Mouse (Mus musculus): ENCODE results near the gene Zmiz1. TPM values are rescaled to one million over a fixed set of nuclear protein-coding genes. Genes with fewer than 3 reads are reported as not detected.

Zmiz1 gene
- polyA plus RNA-seq, 1 experiment = 22.5 TPM

- no peaks in the 10 kb centered on the region for H3K36me3 ChIP-seq (ENCODE audit: control insufficient read depth, insufficient read depth, low read length, poor library complexity, severe bottlenecking)
- no peak overlapping the region for H3K9ac ChIP-seq (ENCODE audit: low read depth, poor library complexity, severe bottlenecking)
- H3K4me1 ChIP-seq (ENCODE audit: control insufficient read depth, insufficient read depth, low read length) = peaks cover 8% of the 10 kb centered on the region
- no peak overlapping the region for H3K27ac ChIP-seq (ENCODE audit: insufficient read depth, low read length)
- TF ChIP-seq POLR2A (IDR thresholded peaks at IDR 0.05; ENCODE audit: insufficient read depth, low read length) (no peak), EP300 (IDR thresholded peaks at IDR 0.05; ENCODE audit: insufficient read depth, low read depth, low read length) (no peak), CTCF (IDR thresholded peaks at IDR 0.05; ENCODE audit: low read depth, low read length) (no peak)
- H3K9me3 ChIP-seq (replicated peaks; ENCODE audit: control insufficient read depth, insufficient read depth, low read length, poor library complexity, severe bottlenecking) = no peaks in the 10 kb centered on the region
- H3K4me3 ChIP-seq (ENCODE audit: low read depth, low read length) = no peak overlapping the region
- H3K27me3 ChIP-seq (ENCODE audit: control insufficient read depth, insufficient read depth, low read length, poor library complexity, severe bottlenecking) = no peaks in the 10 kb centered on the region
These were observed 172.5 kb downstream of the Zmiz1 start for GRCm38 (mm10) chr14:25631481-25631880.

- Histone ChIP-seq H3K9ac (ENCODE audit: low read depth, poor library complexity, severe bottlenecking) (no peak overlapping the region), H3K4me3 (ENCODE audit: low read depth, low read length) (no peak overlapping the region), H3K27ac (ENCODE audit: insufficient read depth, low read length) (no peak overlapping the region), H3K27me3 (ENCODE audit: control insufficient read depth, insufficient read depth, low read length, poor library complexity, severe bottlenecking) (no peaks in the 10 kb centered on the region), H3K36me3 (ENCODE audit: control insufficient read depth, insufficient read depth, low read length, poor library complexity, severe bottlenecking) (no peaks in the 10 kb centered on the region), H3K9me3 (replicated peaks; ENCODE audit: control insufficient read depth, insufficient read depth, low read length, poor library complexity, severe bottlenecking) (no peaks in the 10 kb centered on the region), H3K4me1 (ENCODE audit: control insufficient read depth, insufficient read depth, low read length) (peaks cover 6% of the 10 kb centered on the region)
- TF ChIP-seq CTCF (IDR thresholded peaks at IDR 0.05; ENCODE audit: low read depth, low read length) = no peak
- TF ChIP-seq EP300 (IDR thresholded peaks at IDR 0.05; ENCODE audit: insufficient read depth, low read depth, low read length) = no peak
- no peak for TF ChIP-seq POLR2A (IDR thresholded peaks at IDR 0.05; ENCODE audit: insufficient read depth, low read length)
These were observed 174.7 kb downstream of the Zmiz1 start for GRCm38 (mm10) chr14:25633539-25634300.

- no peak overlapping the region for H3K9ac ChIP-seq (ENCODE audit: low read depth, poor library complexity, severe bottlenecking)
- H3K4me3 ChIP-seq (ENCODE audit: low read depth, low read length) = no peak overlapping the region
- H3K9me3 ChIP-seq (replicated peaks; ENCODE audit: control insufficient read depth, insufficient read depth, low read length, poor library complexity, severe bottlenecking) = no peaks in the 10 kb centered on the region
- peaks cover 6% of the 10 kb centered on the region for H3K4me1 ChIP-seq (ENCODE audit: control insufficient read depth, insufficient read depth, low read length)
- H3K27me3 ChIP-seq (ENCODE audit: control insufficient read depth, insufficient read depth, low read length, poor library complexity, severe bottlenecking) = no peaks in the 10 kb centered on the region
- H3K27ac ChIP-seq (ENCODE audit: insufficient read depth, low read length) = no peak overlapping the region
- TF ChIP-seq EP300 (IDR thresholded peaks at IDR 0.05; ENCODE audit: insufficient read depth, low read depth, low read length) (no peak), POLR2A (IDR thresholded peaks at IDR 0.05; ENCODE audit: insufficient read depth, low read length) (no peak), CTCF (IDR thresholded peaks at IDR 0.05; ENCODE audit: low read depth, low read length) (no peak)
- H3K36me3 ChIP-seq (ENCODE audit: control insufficient read depth, insufficient read depth, low read length, poor library complexity, severe bottlenecking) = no peaks in the 10 kb centered on the region
These were observed 175.3 kb downstream of the Zmiz1 start for GRCm38 (mm10) chr14:25634328-25634727.

GRCm38 (mm10) chr14:25635746-25636145 lies 176.8 kb downstream of the Zmiz1 start:
- Histone ChIP-seq H3K9me3 (replicated peaks; ENCODE audit: control insufficient read depth, insufficient read depth, low read length, poor library complexity, severe bottlenecking) (no peaks in the 10 kb centered on the region), H3K9ac (ENCODE audit: low read depth, poor library complexity, severe bottlenecking) (no peak overlapping the region), H3K4me1 (ENCODE audit: control insufficient read depth, insufficient read depth, low read length) (no peaks in the 10 kb centered on the region), H3K27ac (ENCODE audit: insufficient read depth, low read length) (no peak overlapping the region), H3K27me3 (ENCODE audit: control insufficient read depth, insufficient read depth, low read length, poor library complexity, severe bottlenecking) (no peaks in the 10 kb centered on the region), H3K4me3 (ENCODE audit: low read depth, low read length) (no peak overlapping the region), H3K36me3 (ENCODE audit: control insufficient read depth, insufficient read depth, low read length, poor library complexity, severe bottlenecking) (no peaks in the 10 kb centered on the region)
- TF ChIP-seq POLR2A (IDR thresholded peaks at IDR 0.05; ENCODE audit: insufficient read depth, low read length) = no peak
- TF ChIP-seq EP300 (IDR thresholded peaks at IDR 0.05; ENCODE audit: insufficient read depth, low read depth, low read length) = no peak
- no peak for TF ChIP-seq CTCF (IDR thresholded peaks at IDR 0.05; ENCODE audit: low read depth, low read length)

GRCm38 (mm10) chr14:25636297-25636696 lies 177.3 kb downstream of the Zmiz1 start:
- Histone ChIP-seq H3K9ac (ENCODE audit: low read depth, poor library complexity, severe bottlenecking) (no peak overlapping the region), H3K4me3 (ENCODE audit: low read depth, low read length) (no peak overlapping the region), H3K9me3 (replicated peaks; ENCODE audit: control insufficient read depth, insufficient read depth, low read length, poor library complexity, severe bottlenecking) (no peaks in the 10 kb centered on the region), H3K27ac (ENCODE audit: insufficient read depth, low read length) (no peak overlapping the region), H3K4me1 (ENCODE audit: control insufficient read depth, insufficient read depth, low read length) (no peaks in the 10 kb centered on the region), H3K27me3 (ENCODE audit: control insufficient read depth, insufficient read depth, low read length, poor library complexity, severe bottlenecking) (no peaks in the 10 kb centered on the region), H3K36me3 (ENCODE audit: control insufficient read depth, insufficient read depth, low read length, poor library complexity, severe bottlenecking) (no peaks in the 10 kb centered on the region)
- no peak for TF ChIP-seq EP300 (IDR thresholded peaks at IDR 0.05; ENCODE audit: insufficient read depth, low read depth, low read length)

GRCm38 (mm10) chr14:25639120-25639758 lies 180.3 kb downstream of the Zmiz1 start:
- no peak overlapping the region for H3K27ac ChIP-seq (ENCODE audit: insufficient read depth, low read length)
- no peaks in the 10 kb centered on the region for H3K36me3 ChIP-seq (ENCODE audit: control insufficient read depth, insufficient read depth, low read length, poor library complexity, severe bottlenecking)
- H3K9me3 ChIP-seq (replicated peaks; ENCODE audit: control insufficient read depth, insufficient read depth, low read length, poor library complexity, severe bottlenecking) = no peaks in the 10 kb centered on the region

More at GRCm38 (mm10) chr14:25639120-25639758, 180.3 kb downstream of the Zmiz1 start:
- H3K27me3 ChIP-seq (ENCODE audit: control insufficient read depth, insufficient read depth, low read length, poor library complexity, severe bottlenecking) = no peaks in the 10 kb centered on the region
- no peak for TF ChIP-seq EP300 (IDR thresholded peaks at IDR 0.05; ENCODE audit: insufficient read depth, low read depth, low read length)
- TF ChIP-seq CTCF (IDR thresholded peaks at IDR 0.05; ENCODE audit: low read depth, low read length) = no peak
- no peak for TF ChIP-seq POLR2A (IDR thresholded peaks at IDR 0.05; ENCODE audit: insufficient read depth, low read length)
- H3K4me1 ChIP-seq (ENCODE audit: control insufficient read depth, insufficient read depth, low read length) = no peaks in the 10 kb centered on the region
- H3K4me3 ChIP-seq (ENCODE audit: low read depth, low read length) = no peak overlapping the region
- no peak overlapping the region for H3K9ac ChIP-seq (ENCODE audit: low read depth, poor library complexity, severe bottlenecking)
